Mouse (Mus musculus): ENCODE data around the gene Olfr1079. TPM values are rescaled to one million over a fixed set of nuclear protein-coding genes. Genes with fewer than 3 reads are reported as not detected.
"Not testable (repeated sequence)": the region's sequence is repeated elsewhere in the genome, so short reads cannot be mapped to it uniquely, and the experiment has no call there.

The Olfr1079 gene
- polyA plus RNA-seq (2015; fragmentation: Nextera tagmentation; extraction: Ambion mirVana): not detected in 2 replicates

DNA sequence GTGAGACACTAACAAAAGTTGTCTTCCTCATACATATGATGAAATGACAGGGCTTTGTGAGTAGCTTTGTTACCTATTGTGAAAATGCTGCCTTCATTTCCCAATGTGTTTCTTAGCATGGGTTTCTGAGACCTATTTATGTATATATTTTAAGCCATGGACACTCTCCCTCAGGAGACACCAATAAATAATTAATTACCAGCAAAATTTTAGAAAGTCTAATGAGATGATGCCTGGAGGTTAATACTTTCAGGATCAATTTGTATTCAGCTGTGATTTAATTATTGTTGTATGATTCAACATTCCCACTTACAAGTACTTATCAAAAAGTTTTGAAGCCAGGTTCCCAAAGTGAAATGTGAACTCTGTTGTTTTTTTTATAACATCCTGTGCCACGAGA is at the start of gene Olfr1079:
Gene Olfr1079 (minus strand): TSS at position 101 of the 400 bp plus-strand sequence.
- no peaks in the 10 kb centered on the region for H3K4me1 ChIP-seq
- ATAC-seq (ENCODE audit: low FRiP score): no peak
- H3K9ac ChIP-seq (replicated peaks): no peak within 1 kb of the TSS
- H3K4me3 ChIP-seq (replicated peaks): no peak within 1 kb of the TSS
- whole genome bisulfite sequencing: 76% methylated on average over 1 of the region's 1 CpGs
- no peak within 1 kb of the TSS for H3K4me2 ChIP-seq
- no peaks in the 10 kb centered on the region for H3K9me3 ChIP-seq (replicated peaks)
- no peaks in the 10 kb centered on the region for H3K27me3 ChIP-seq (replicated peaks)
- H3K36me3 ChIP-seq: no peaks in the 10 kb centered on the region
- H3K27ac ChIP-seq (replicated peaks): no peak within 1 kb of the TSS

GRCm38 (mm10) chr2:86558135-86558534 is 15.9 kb upstream of the Olfr1079 start, which contains the start of gene Olfr1080:
Gene Olfr1080 (minus strand): TSS chr2:86558235.
- not testable (repeated sequence) for H3K4me3 ChIP-seq (replicated peaks); H3K9ac ChIP-seq (replicated peaks)

DNA sequence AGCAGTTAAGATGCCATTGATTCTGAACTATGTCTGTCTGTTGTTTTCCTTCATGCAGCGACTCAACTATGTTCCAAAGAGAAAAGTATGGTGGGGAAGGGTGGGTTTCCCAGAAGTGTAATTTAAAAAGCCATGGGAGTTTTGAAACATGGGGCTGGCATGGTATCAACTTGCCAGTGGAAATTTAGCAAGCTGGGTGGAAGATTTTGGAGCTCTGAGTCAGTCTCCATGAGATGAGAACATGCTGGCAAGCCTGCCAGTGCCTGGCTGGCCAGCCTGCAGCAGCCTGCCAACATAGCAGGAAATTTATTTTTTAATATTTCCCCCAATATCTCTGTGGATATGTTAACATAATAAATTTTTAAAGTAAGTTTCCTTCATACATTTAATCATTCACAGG is 11.3 kb downstream of the Olfr1079 start:
- WGBS: 77% methylated on average over 1 of the region's 1 CpGs
- Histone ChIP-seq H3K9me3 (replicated peaks) (no peaks in the 10 kb centered on the region), H3K4me1 (no peaks in the 10 kb centered on the region), H3K4me3 (replicated peaks) (no peak overlapping the region), H3K36me3 (no peaks in the 10 kb centered on the region), H3K27ac (replicated peaks) (no peak overlapping the region), H3K9ac (replicated peaks) (no peak overlapping the region), H3K27me3 (replicated peaks) (no peaks in the 10 kb centered on the region), H3K4me2 (no peak overlapping the region)
- no peak for ATAC-seq (ENCODE audit: low FRiP score)

More at GRCm38 (mm10) chr2:86558135-86558534, 15.9 kb upstream of the Olfr1079 start, which contains the start of gene Olfr1080:
- not testable (repeated sequence) for H3K4me1 ChIP-seq; H3K27ac ChIP-seq (replicated peaks); H3K4me2 ChIP-seq; H3K27me3 ChIP-seq (replicated peaks); H3K9me3 ChIP-seq (replicated peaks); ATAC-seq (ENCODE audit: low FRiP score); H3K36me3 ChIP-seq

DNA sequence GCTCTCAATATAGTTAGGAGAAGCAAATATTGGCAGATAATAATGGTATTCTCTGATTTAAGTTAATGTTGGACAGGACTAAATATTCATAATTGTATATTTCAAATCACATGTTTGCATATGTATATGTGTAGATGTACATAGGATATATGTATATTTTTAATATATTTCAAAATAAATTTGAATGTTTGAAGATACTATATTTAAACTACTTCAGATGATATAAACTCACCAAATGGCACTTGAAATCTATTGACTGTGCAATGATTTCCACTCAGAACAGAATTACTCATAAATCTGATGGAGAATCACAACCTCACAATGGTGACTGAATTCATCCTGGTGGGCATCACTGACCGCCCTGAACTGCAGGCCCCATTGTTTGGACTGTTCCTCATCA is 34.1 kb downstream of the Olfr1079 start, which contains the start of gene Olfr1076:
Gene Olfr1076 (plus strand): TSS at position 301 of the 400 bp plus-strand sequence.
- no peak within 1 kb of the TSS for H3K27ac ChIP-seq (replicated peaks)
- 86% methylated on average over 1 of the region's 1 CpGs for WGBS
- no peak within 1 kb of the TSS for H3K4me2 ChIP-seq

GRCm38 (mm10) chr2:86487286-86487685 is 55.0 kb downstream of the Olfr1079 start, which contains the start of gene Olfr228:
Gene Olfr228 (minus strand): TSS chr2:86487386.
- H3K4me3 ChIP-seq (replicated peaks): no peak within 1 kb of the TSS
- H3K4me1 ChIP-seq: no peaks in the 10 kb centered on the region
- WGBS: 24% methylated on average over 1 of the region's 1 CpGs
- no peak within 1 kb of the TSS for H3K4me2 ChIP-seq
- ATAC-seq (ENCODE audit: low FRiP score): no peak
- no peak within 1 kb of the TSS for H3K27ac ChIP-seq (replicated peaks)
- no peaks in the 10 kb centered on the region for H3K36me3 ChIP-seq
- H3K27me3 ChIP-seq (replicated peaks): no peaks in the 10 kb centered on the region
- H3K9ac ChIP-seq (replicated peaks): no peak within 1 kb of the TSS
- H3K9me3 ChIP-seq (replicated peaks): no peaks in the 10 kb centered on the region

More for the DNA sequence above, 34.1 kb downstream of the Olfr1079 start, which contains the start of gene Olfr1076:
- H3K9ac ChIP-seq (replicated peaks): no peak within 1 kb of the TSS
- H3K4me1 ChIP-seq: no peaks in the 10 kb centered on the region
- H3K27me3 ChIP-seq (replicated peaks): no peaks in the 10 kb centered on the region
- no peaks in the 10 kb centered on the region for H3K9me3 ChIP-seq (replicated peaks)
- no peak within 1 kb of the TSS for H3K4me3 ChIP-seq (replicated peaks)
- no peak for ATAC-seq (ENCODE audit: low FRiP score)
- H3K36me3 ChIP-seq: no peaks in the 10 kb centered on the region

Other genes with a start within 250 kb of the Olfr1079 start
- not detected in 2 replicates for gene Olfr1053, start 227.2 kb downstream of the Olfr1079 start, polyA plus RNA-seq (2015; fragmentation: Nextera tagmentation; extraction: Ambion mirVana)
- not detected in 2 replicates for gene Olfr1054, start 207.0 kb downstream of the Olfr1079 start, polyA plus RNA-seq (2015; fragmentation: Nextera tagmentation; extraction: Ambion mirVana)
- not detected in 2 replicates for gene Olfr1055, start 192.2 kb downstream of the Olfr1079 start, polyA plus RNA-seq (2015; fragmentation: Nextera tagmentation; extraction: Ambion mirVana)
- not detected in 2 replicates for gene Olfr1056, start 180.0 kb downstream of the Olfr1079 start, polyA plus RNA-seq (2015; fragmentation: Nextera tagmentation; extraction: Ambion mirVana)
- gene Olfr1057, start 164.1 kb downstream of the Olfr1079 start, polyA plus RNA-seq (2015; fragmentation: Nextera tagmentation; extraction: Ambion mirVana): not detected in 2 replicates
- not detected in 2 replicates for gene Olfr1058, start 153.9 kb downstream of the Olfr1079 start, polyA plus RNA-seq (2015; fragmentation: Nextera tagmentation; extraction: Ambion mirVana)
- gene Olfr1061, start 128.4 kb downstream of the Olfr1079 start, polyA plus RNA-seq (2015; fragmentation: Nextera tagmentation; extraction: Ambion mirVana): not detected in 2 replicates
- not detected in 2 replicates for gene Olfr1062, start 115.7 kb downstream of the Olfr1079 start, polyA plus RNA-seq (2015; fragmentation: Nextera tagmentation; extraction: Ambion mirVana)
- gene Olfr1065, start 91.9 kb downstream of the Olfr1079 start, polyA plus RNA-seq (2015; fragmentation: Nextera tagmentation; extraction: Ambion mirVana): not detected in 2 replicates
- not detected in 2 replicates for gene Olfr1066, start 86.2 kb downstream of the Olfr1079 start, polyA plus RNA-seq (2015; fragmentation: Nextera tagmentation; extraction: Ambion mirVana)
- gene Olfr228, start 55.1 kb downstream of the Olfr1079 start, polyA plus RNA-seq (2015; fragmentation: Nextera tagmentation; extraction: Ambion mirVana): not detected in 2 replicates
- not detected in 2 replicates for gene Olfr1076, start 34.0 kb downstream of the Olfr1079 start, polyA plus RNA-seq (2015; fragmentation: Nextera tagmentation; extraction: Ambion mirVana)
- not detected in 2 replicates for gene Olfr1080, start 15.8 kb upstream of the Olfr1079 start, polyA plus RNA-seq (2015; fragmentation: Nextera tagmentation; extraction: Ambion mirVana)
- gene Olfr1082, start 56.5 kb upstream of the Olfr1079 start, polyA plus RNA-seq (2015; fragmentation: Nextera tagmentation; extraction: Ambion mirVana): not detected in 2 replicates
- gene Olfr1084, start 97.2 kb upstream of the Olfr1079 start, polyA plus RNA-seq (2015; fragmentation: Nextera tagmentation; extraction: Ambion mirVana): not detected in 2 replicates
- gene Olfr1085, start 119.5 kb upstream of the Olfr1079 start, polyA plus RNA-seq (2015; fragmentation: Nextera tagmentation; extraction: Ambion mirVana): not detected in 2 replicates
- gene Olfr1086, start 137.6 kb upstream of the Olfr1079 start, polyA plus RNA-seq (2015; fragmentation: Nextera tagmentation; extraction: Ambion mirVana): not detected in 2 replicates
- not detected in 2 replicates for gene Olfr1087, start 155.9 kb upstream of the Olfr1079 start, polyA plus RNA-seq (2015; fragmentation: Nextera tagmentation; extraction: Ambion mirVana)
- gene Olfr1089, start 191.2 kb upstream of the Olfr1079 start, polyA plus RNA-seq (2015; fragmentation: Nextera tagmentation; extraction: Ambion mirVana): not detected in 2 replicates
- gene Olfr1090, start 216.5 kb upstream of the Olfr1079 start, polyA plus RNA-seq (2015; fragmentation: Nextera tagmentation; extraction: Ambion mirVana): not detected in 2 replicates
- gene Olfr1093, start 240.0 kb upstream of the Olfr1079 start, polyA plus RNA-seq (2015; fragmentation: Nextera tagmentation; extraction: Ambion mirVana): not detected in 2 replicates

All from neural tube, embryonic 15.5 days (tissue).